Mouse (Mus musculus): ENCODE results near the gene Mgst2. TPM values are rescaled to one million over a fixed set of nuclear protein-coding genes. Genes with fewer than 3 reads are reported as not detected.
A peak's percentile ranks its signal among the peaks of the same experiment; 100 is the strongest.

Mgst2 gene
- 1.8 and 1.9 TPM in 2 replicates for polyA plus RNA-seq (2014; fragmentation: Nextera tagmentation; extraction: Ambion mirVana)

DNA sequence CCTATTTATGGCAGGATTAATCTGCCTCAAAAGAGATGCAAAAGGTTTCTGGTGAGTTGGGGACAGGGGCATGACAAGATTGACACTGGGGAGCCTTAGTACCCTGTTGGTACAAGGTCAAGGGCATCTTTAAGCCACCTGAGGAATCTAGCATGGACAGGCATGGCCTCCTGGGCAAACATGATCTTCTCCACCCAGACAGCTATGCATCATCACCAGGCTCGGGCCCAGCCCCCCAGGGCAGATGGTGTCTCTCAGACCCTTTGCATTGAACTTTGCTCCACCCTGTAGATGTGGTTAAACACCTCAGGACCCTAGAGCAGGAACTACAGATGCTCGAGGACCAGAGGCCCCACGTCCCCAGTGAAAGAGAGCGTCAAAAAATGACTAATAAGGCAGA lies at the start of gene Mgst2:
Gene Mgst2, plus strand, starts transcription at position 301 of the 400 bp plus-strand sequence.
- H3K27me3 ChIP-seq (ENCODE audit: insufficient read depth, low read length) = no peaks in the 10 kb centered on the region
- H3K4me3 ChIP-seq (ENCODE audit: low read depth, low read length) = no peak within 1 kb of the TSS
- H3K9me3 ChIP-seq (ENCODE audit: low read depth, low read length) = no peaks in the 10 kb centered on the region
- H3K9ac ChIP-seq = no peak within 1 kb of the TSS
- no peaks in the 10 kb centered on the region for H3K36me3 ChIP-seq (ENCODE audit: insufficient read depth)
- WGBS = 36% methylated on average over 4 of the region's 4 CpGs
- no peak for DNase-seq
- no peak within 1 kb of the TSS; the same call in 1 of the 2 replicates for H3K27ac ChIP-seq (ENCODE audit: low read depth)
- no peak for ATAC-seq (ENCODE audit: insufficient read depth)
- no peak within 1 kb of the TSS for H3K4me2 ChIP-seq
- TF ChIP-seq CTCF (IDR thresholded peaks at IDR 0.05; ENCODE audit: low read depth) = no peak
- peaks cover 16% of the 10 kb centered on the region; the same call in 1 of the 2 replicates for H3K4me1 ChIP-seq (ENCODE audit: insufficient read depth)

GRCm38 (mm10) chr3:51611972-51612371 lies 48.2 kb upstream of the Mgst2 start:
- Histone ChIP-seq H3K27ac (ENCODE audit: low read depth) (no peak overlapping the region), H3K4me2 (no peak overlapping the region), H3K4me3 (ENCODE audit: low read depth, low read length) (no peak overlapping the region), H3K9ac (no peak overlapping the region), H3K4me1 (ENCODE audit: insufficient read depth) (no peaks in the 10 kb centered on the region), H3K36me3 (ENCODE audit: insufficient read depth) (no peaks in the 10 kb centered on the region), H3K9me3 (ENCODE audit: low read depth, low read length) (no peaks in the 10 kb centered on the region), H3K27me3 (ENCODE audit: insufficient read depth, low read length) (no peaks in the 10 kb centered on the region)
- peak; percentile 72 for DNase-seq
- TF ChIP-seq CTCF (IDR thresholded peaks at IDR 0.05; ENCODE audit: low read depth) = peak; percentile 51
- 6% methylated on average over 6 of the region's 6 CpGs for WGBS
- peak; percentile 75; the same call in 1 of the 2 replicates for ATAC-seq (ENCODE audit: insufficient read depth)

DNA sequence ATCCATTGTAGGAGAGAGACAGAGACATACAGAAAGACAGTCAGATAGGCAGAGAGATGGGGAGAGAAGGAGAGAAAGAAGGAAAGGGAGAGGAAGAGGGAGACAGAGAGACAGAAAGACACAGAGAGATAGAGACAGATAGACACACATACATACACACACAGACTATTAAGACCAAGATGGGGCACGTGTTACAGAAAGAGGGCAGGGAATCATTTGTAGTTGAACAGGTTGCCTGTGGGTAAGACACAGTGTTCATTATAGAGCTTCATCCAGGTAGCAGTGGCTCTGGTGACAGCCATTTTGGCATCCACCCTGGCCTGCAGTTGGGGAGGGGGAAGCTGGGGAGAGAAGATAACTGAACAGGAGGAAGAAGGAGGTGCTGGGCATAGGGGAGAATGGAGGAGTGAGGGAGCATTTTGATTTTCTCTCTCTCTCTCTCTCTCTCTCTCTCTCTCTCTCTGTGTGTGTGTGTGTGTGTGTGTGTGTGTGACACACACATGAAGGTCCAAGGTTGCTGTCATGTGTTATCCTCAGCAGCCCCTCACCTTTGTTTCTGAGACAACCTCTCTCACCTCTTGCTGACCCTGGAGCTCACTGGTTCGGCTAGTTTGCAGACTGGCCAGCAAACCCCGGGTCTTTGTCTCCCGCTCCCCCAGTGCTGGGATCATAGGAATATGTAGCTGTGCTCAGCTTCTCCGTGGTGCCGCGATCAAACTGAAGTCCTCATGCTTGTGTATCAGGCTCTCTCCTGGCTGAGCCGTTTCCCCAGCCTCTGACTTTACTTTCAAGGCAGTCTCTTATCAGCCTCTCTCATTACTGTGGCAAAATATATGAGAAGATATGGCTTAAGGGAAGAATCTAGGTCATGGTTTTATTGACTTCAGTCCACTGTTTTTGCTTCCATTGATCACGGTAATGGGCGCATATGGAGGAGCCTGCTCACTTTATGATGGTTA lies 47.5 kb upstream of the Mgst2 start:
- DNase-seq (no peak), ATAC-seq (ENCODE audit: insufficient read depth) (no peak)
- Histone ChIP-seq H3K36me3 (ENCODE audit: insufficient read depth) (no peaks in the 10 kb centered on the region), H3K9ac (no peak overlapping the region), H3K4me1 (ENCODE audit: insufficient read depth) (no peaks in the 10 kb centered on the region), H3K27ac (ENCODE audit: low read depth) (no peak overlapping the region), H3K4me2 (no peak overlapping the region), H3K9me3 (ENCODE audit: low read depth, low read length) (no peaks in the 10 kb centered on the region), H3K4me3 (ENCODE audit: low read depth, low read length) (no peak overlapping the region), H3K27me3 (ENCODE audit: insufficient read depth, low read length) (no peaks in the 10 kb centered on the region)
- TF ChIP-seq CTCF (IDR thresholded peaks at IDR 0.05; ENCODE audit: low read depth) = no peak
- WGBS = 67% methylated on average over 10 of the region's 10 CpGs

DNA sequence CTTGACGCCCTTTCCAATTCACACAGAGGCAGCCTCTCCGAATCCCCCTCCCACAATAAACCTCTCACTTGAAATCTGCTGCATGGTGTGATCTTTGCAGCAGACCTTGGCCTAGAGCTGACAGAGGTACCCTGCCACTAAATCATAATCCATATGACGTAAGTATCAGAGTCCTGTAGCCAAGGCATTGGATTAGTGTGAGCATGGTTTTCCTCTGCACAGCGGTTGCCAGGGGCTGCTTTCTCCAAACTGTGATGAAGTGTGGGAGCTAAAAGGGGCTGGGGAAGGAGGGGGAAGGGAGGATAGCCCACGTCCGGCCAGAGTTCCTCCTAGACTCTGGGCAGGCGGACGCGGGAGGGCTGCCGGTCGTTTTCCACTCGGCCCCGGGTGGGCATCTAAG lies 45.9 kb upstream of the Mgst2 start:
- H3K4me2 ChIP-seq = no peak overlapping the region
- DNase-seq = no peak
- no peak for TF ChIP-seq CTCF (IDR thresholded peaks at IDR 0.05; ENCODE audit: low read depth)
- no peaks in the 10 kb centered on the region for H3K36me3 ChIP-seq (ENCODE audit: insufficient read depth)
- ATAC-seq (ENCODE audit: insufficient read depth) = no peak
- no peaks in the 10 kb centered on the region for H3K9me3 ChIP-seq (ENCODE audit: low read depth, low read length)
- no peak overlapping the region for H3K9ac ChIP-seq
- H3K27me3 ChIP-seq (ENCODE audit: insufficient read depth, low read length) = no peaks in the 10 kb centered on the region
- no peaks in the 10 kb centered on the region for H3K4me1 ChIP-seq (ENCODE audit: insufficient read depth)
- no peak overlapping the region for H3K4me3 ChIP-seq (ENCODE audit: low read depth, low read length)
- WGBS = 82% methylated on average over 13 of the region's 13 CpGs
- no peak overlapping the region for H3K27ac ChIP-seq (ENCODE audit: low read depth)

- no peak overlapping the region for H3K4me2 ChIP-seq
- H3K9ac ChIP-seq = no peak overlapping the region
- no peaks in the 10 kb centered on the region for H3K27me3 ChIP-seq (ENCODE audit: insufficient read depth, low read length)
- H3K36me3 ChIP-seq (ENCODE audit: insufficient read depth) = no peaks in the 10 kb centered on the region
- whole genome bisulfite sequencing = 58% methylated on average over 2 of the region's 2 CpGs
- H3K9me3 ChIP-seq (ENCODE audit: low read depth, low read length) = no peaks in the 10 kb centered on the region
- no peak for TF ChIP-seq CTCF (IDR thresholded peaks at IDR 0.05; ENCODE audit: low read depth)
- H3K4me1 ChIP-seq (ENCODE audit: insufficient read depth) = no peaks in the 10 kb centered on the region
- ATAC-seq (ENCODE audit: insufficient read depth) (no peak), DNase-seq (no peak)
- H3K27ac ChIP-seq (ENCODE audit: low read depth) = no peak overlapping the region
- no peak overlapping the region for H3K4me3 ChIP-seq (ENCODE audit: low read depth, low read length)
These were observed 36.2 kb upstream of the Mgst2 start for GRCm38 (mm10) chr3:51623956-51624355.

DNA sequence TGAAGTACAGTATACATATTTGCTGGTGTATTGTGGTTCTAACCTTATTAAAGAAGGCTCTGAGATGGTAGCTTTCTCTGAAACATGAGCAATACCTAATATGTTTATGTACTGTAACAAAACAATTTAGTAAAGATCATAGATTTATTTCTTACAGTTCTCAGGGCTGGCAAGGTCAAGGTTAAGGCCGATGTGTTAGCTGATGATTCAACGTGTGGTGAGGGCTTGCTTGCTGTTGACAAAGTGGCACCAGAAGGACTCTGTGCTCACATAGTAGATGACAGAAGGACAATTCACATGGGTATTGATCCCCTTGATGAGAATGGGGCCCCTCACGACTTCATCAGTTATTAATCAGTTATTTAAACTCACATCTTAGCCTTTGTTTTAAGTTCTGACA lies 32.4 kb upstream of the Mgst2 start:
- Histone ChIP-seq H3K4me2 (no peak overlapping the region), H3K27me3 (ENCODE audit: insufficient read depth, low read length) (no peaks in the 10 kb centered on the region), H3K4me1 (ENCODE audit: insufficient read depth) (no peaks in the 10 kb centered on the region), H3K9ac (no peak overlapping the region), H3K27ac (ENCODE audit: low read depth) (no peak overlapping the region), H3K9me3 (ENCODE audit: low read depth, low read length) (peaks cover 6% of the 10 kb centered on the region), H3K4me3 (ENCODE audit: low read depth, low read length) (no peak overlapping the region), H3K36me3 (ENCODE audit: insufficient read depth) (no peaks in the 10 kb centered on the region)
- TF ChIP-seq CTCF (IDR thresholded peaks at IDR 0.05; ENCODE audit: low read depth) = no peak
- 62% methylated on average over 3 of the region's 3 CpGs for WGBS
- ATAC-seq (ENCODE audit: insufficient read depth) (no peak), DNase-seq (no peak)

DNA sequence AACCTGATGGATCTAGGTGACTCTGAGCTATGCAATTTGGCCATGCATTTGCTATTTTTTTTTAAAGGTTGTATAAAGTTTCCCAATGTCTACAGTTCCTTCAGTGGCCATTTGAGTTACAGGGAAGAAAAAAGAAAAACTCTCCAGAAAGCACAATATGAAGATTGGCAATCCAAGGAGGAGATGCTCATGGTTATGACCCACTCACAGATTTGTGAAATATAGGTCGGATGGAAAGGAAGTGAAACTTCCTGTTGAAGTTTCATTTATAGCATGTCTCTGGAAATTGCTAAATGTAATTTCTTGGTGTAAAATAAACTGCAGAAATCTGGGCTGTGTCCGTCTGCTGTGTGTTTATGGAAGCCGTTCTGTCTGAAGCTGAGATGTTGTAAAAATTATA lies 31.2 kb upstream of the Mgst2 start:
- Histone ChIP-seq H3K4me2 (no peak overlapping the region), H3K27ac (ENCODE audit: low read depth) (no peak overlapping the region), H3K4me3 (ENCODE audit: low read depth, low read length) (no peak overlapping the region), H3K27me3 (ENCODE audit: insufficient read depth, low read length) (no peaks in the 10 kb centered on the region), H3K9ac (no peak overlapping the region), H3K9me3 (ENCODE audit: low read depth, low read length) (peaks cover 6% of the 10 kb centered on the region), H3K36me3 (ENCODE audit: insufficient read depth) (no peaks in the 10 kb centered on the region), H3K4me1 (ENCODE audit: insufficient read depth) (no peaks in the 10 kb centered on the region)
- 21% methylated on average over 3 of the region's 3 CpGs for WGBS
- no peak for DNase-seq
- TF ChIP-seq CTCF (IDR thresholded peaks at IDR 0.05; ENCODE audit: low read depth) = no peak
- ATAC-seq (ENCODE audit: insufficient read depth) = no peak

Measured in lung, embryonic 14.5 days (tissue).